Mouse (Mus musculus) liver, embryonic 15.5 days (tissue): ENCODE measurements around the gene Hist2h2bb. TPM values are rescaled to one million over a fixed set of nuclear protein-coding genes. Genes with fewer than 3 reads are reported as not detected.

ENCODE experiments used
- ATAC-seq: fragments of 200-750 bp; cut with Nextera tagmentation; 2 replicates; pipeline ENCODE4 v1.8.0; 2017; ENCODE audit warnings: moderate number of reproducible peaks, mild to moderate bottlenecking, moderate library complexity; ENCODE audit not compliant: insufficient read depth
- H3K27ac ChIP-seq: fragments of 300-500 bp; sonication (generic); replicated peaks from 2 replicates; pipeline ENCODE4 v1.5.1; 2015; ENCODE audit warnings: mild to moderate bottlenecking, inconsistent platforms
- H3K27me3 ChIP-seq: fragments of 300-500 bp; sonication (generic); 2 replicates; pipeline ENCODE4 v1.6.1; 2015; ENCODE audit warnings: mild to moderate bottlenecking, inconsistent platforms
- H3K36me3 ChIP-seq: fragments of 300-500 bp; sonication (generic); replicated peaks from 2 replicates; pipeline ENCODE4 v1.6.1; 2015; ENCODE audit warnings: moderate library complexity, mild to moderate bottlenecking, inconsistent platforms
- H3K4me1 ChIP-seq: fragments of 300-500 bp; sonication (generic); replicated peaks from 2 replicates; pipeline ENCODE4 v1.6.1; 2015; ENCODE audit warnings: inconsistent platforms
- H3K4me2 ChIP-seq: fragments of 300-500 bp; sonication (generic); 2 replicates; pipeline ENCODE4 v1.6.1; 2015; ENCODE audit warnings: moderate library complexity, mild to moderate bottlenecking, inconsistent platforms
- H3K4me3 ChIP-seq: fragments of 300-500 bp; sonication (generic); replicated peaks from 2 replicates; pipeline ENCODE4 v1.5.1; 2015; ENCODE audit warnings: mild to moderate bottlenecking, inconsistent platforms
- H3K9ac ChIP-seq: fragments of 300-500 bp; sonication (generic); 2 replicates; pipeline ENCODE4 v1.6.1; 2015; ENCODE audit warnings: moderate library complexity, mild to moderate bottlenecking, inconsistent platforms
- H3K9me3 ChIP-seq: fragments of 300-500 bp; sonication (generic); replicated peaks from 2 replicates; pipeline ENCODE4 v1.6.1; 2016; ENCODE audit warnings: inconsistent platforms
- WGBS: fragments of 180-500 bp; shearing (Covaris S2); methylation state at CpG from one replicate; pipeline ENCODE4 v1.1.7; 2015; ENCODE audit warnings: mixed read lengths; ENCODE audit not compliant: insufficient replicate concordance; 5-methylcytosine and 5-hydroxymethylcytosine counted together
- polyA plus RNA-seq: library from polyadenylated mRNA; unstranded; fragments of >200 nt; fragmentation: Nextera tagmentation; extraction: Ambion mirVana; gene quantifications from 2 replicates; pipeline ENCODE4 v1.2.1, GENCODE M21; 2015

The Hist2h2bb gene
- polyA plus RNA-seq, 1 experiment from 2014 or later, result 24.6 TPM

DNA sequence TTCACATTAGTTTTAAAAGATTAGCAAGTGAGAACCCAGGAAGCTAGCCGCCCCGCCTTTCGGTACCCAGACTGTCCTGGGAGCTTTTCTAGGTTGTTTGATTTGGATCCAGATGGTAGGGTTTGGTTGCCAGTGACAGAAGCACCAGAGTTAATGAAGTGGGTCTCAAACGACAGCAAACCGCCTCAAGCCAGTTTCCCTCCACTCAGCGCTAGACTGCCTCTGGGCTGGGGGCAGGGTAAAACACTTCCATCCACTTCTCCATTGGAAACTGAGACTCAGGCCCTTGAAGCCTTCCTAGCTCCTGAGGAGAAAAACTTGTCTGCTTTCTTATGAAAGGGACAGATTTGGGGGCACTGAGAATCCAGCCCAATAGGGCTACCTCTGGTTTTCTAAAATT lies 23.1 kb downstream of the Hist2h2bb start:
- ATAC-seq, result no peak
- no peak overlapping the region for H3K4me2 ChIP-seq
- H3K4me1 ChIP-seq, result no peaks in the 10 kb centered on the region
- H3K9ac ChIP-seq, result no peak overlapping the region
- H3K4me3 ChIP-seq, result no peak overlapping the region; the same call in 1 of the 2 replicates
- H3K27ac ChIP-seq, result no peak overlapping the region; the same call in 1 of the 2 replicates
- H3K9me3 ChIP-seq, result no peaks in the 10 kb centered on the region
- H3K36me3 ChIP-seq, result no peaks in the 10 kb centered on the region
- 53% methylated on average over 6 of the region's 6 CpGs for WGBS
- H3K27me3 ChIP-seq, result peaks cover 7% of the 10 kb centered on the region; the same call in 1 of the 2 replicates

DNA sequence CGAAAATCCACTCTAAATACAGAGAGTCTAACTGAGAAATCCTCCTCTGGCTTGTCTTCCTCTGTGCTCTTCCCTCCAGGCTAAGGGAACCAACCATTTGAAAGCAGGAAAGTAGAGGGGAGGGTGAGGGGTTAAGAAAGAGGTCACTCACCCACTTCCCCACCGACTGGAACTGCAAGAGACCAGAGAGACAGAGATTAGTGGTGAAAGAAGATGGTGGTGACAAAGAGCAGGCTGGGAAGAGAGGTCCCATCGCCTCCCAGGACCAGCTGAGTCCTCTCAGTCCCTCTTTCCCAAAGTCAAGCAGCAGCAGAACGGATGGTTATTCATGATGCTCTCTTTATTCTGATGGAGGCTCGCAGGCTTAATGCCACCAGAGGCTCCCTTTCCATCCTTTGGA lies 23.8 kb downstream of the Hist2h2bb start:
- no peaks in the 10 kb centered on the region for H3K36me3 ChIP-seq
- no peak overlapping the region for H3K9ac ChIP-seq
- ATAC-seq, result no peak
- peaks cover 7% of the 10 kb centered on the region; the same call in 1 of the 2 replicates for H3K27me3 ChIP-seq
- H3K4me3 ChIP-seq, result no peak overlapping the region; the same call in 1 of the 2 replicates
- H3K9me3 ChIP-seq, result no peaks in the 10 kb centered on the region
- H3K27ac ChIP-seq, result peak overlapping the region; percentile 22; the same call in 1 of the 2 replicates
- 20% methylated on average over 5 of the region's 5 CpGs for WGBS
- peak overlapping the region; percentile 6; the same call in 1 of the 2 replicates for H3K4me2 ChIP-seq
- H3K4me1 ChIP-seq, result no peaks in the 10 kb centered on the region

DNA sequence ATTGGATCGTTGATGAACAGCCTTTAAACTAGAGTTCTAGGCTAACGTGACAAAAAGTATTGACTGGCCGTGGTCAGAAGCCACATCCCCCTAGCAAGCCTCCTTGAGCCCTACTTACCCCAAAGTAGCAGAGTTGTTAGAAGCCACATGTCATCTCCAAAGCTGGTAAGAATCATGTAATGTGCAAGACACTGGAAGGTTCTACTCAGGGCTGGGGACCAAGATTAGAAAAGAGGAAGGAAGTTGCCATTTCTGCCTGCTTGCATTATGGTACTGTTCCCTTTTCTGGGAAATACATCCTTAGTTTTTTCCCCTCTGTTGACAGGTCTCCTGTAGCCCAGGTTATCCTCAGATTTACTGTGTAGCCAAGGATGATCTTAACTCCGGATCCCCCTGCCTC lies 24.2 kb downstream of the Hist2h2bb start, which contains the start of gene Fcgr1:
Gene Fcgr1, minus strand, starts transcription at position 183 of the 400 bp plus-strand sequence.
- no peaks in the 10 kb centered on the region for H3K9me3 ChIP-seq
- H3K27ac ChIP-seq, result peak within 1 kb of the TSS; percentile 22; the same call in 1 of the 2 replicates
- 19% methylated on average over 4 of the region's 4 CpGs for WGBS
- peaks cover 9% of the 10 kb centered on the region; the same call in 1 of the 2 replicates for H3K27me3 ChIP-seq
- ATAC-seq, result no peak
- H3K4me1 ChIP-seq, result no peaks in the 10 kb centered on the region
- no peak within 1 kb of the TSS; the same call in 1 of the 2 replicates for H3K4me3 ChIP-seq
- no peak within 1 kb of the TSS for H3K9ac ChIP-seq
- peak within 1 kb of the TSS; percentile 6; the same call in 1 of the 2 replicates for H3K4me2 ChIP-seq
- H3K36me3 ChIP-seq, result no peaks in the 10 kb centered on the region

DNA sequence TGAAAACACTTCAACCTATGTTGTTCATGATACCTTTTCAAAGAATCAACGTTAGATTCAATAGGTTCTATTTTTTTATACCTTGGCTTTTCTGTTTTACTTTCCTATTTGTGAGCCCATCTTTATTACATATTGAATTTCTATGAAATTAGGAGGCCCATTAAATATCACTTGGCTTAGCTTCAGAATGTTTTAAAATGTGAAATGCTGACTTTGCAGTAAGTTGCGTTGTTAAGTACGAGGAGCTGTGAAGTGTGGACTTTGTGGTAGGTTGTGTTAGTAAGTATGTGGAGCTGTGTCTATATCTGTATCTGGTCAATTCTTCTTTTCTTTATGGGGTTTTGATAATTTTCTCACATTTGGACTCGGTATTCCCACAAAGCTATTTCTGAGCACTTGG lies 28.8 kb downstream of the Hist2h2bb start:
- Histone ChIP-seq H3K9ac (no peak overlapping the region), H3K36me3 (no peaks in the 10 kb centered on the region), H3K27me3 (peaks cover 31% of the 10 kb centered on the region), H3K9me3 (no peaks in the 10 kb centered on the region), H3K4me2 (no peak overlapping the region), H3K27ac (no peak overlapping the region), H3K4me1 (no peaks in the 10 kb centered on the region), H3K4me3 (no peak overlapping the region)
- ATAC-seq, result no peak
- WGBS, result 67% methylated on average over 4 of the region's 4 CpGs

DNA sequence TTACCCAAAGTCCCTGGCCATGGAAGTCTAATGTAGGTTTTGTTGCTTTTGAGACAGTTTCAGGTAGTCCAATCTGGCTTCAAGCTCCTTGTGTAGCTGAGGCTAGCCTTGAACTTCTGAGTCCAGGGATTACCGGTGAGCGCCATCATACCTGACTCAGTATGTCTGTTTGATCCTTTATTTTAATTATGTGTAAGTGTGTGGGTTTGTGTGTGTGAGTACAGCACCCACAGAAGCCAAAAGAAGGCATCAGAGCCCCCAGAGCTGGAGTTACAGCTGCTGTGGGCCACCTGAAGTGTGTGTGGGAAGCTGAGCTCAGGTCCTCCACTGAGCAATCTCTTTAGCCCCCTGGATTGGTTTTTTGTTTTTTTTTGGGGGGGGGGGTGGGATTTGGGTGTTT lies 30.0 kb downstream of the Hist2h2bb start:
- Histone ChIP-seq H3K4me1 (peaks cover 4% of the 10 kb centered on the region; the same call in 1 of the 2 replicates), H3K9me3 (no peaks in the 10 kb centered on the region), H3K9ac (no peak overlapping the region), H3K4me2 (no peak overlapping the region), H3K27ac (no peak overlapping the region), H3K36me3 (no peaks in the 10 kb centered on the region), H3K27me3 (peaks cover 32% of the 10 kb centered on the region), H3K4me3 (no peak overlapping the region)
- 74% methylated on average over 2 of the region's 2 CpGs for WGBS
- ATAC-seq, result no peak

DNA sequence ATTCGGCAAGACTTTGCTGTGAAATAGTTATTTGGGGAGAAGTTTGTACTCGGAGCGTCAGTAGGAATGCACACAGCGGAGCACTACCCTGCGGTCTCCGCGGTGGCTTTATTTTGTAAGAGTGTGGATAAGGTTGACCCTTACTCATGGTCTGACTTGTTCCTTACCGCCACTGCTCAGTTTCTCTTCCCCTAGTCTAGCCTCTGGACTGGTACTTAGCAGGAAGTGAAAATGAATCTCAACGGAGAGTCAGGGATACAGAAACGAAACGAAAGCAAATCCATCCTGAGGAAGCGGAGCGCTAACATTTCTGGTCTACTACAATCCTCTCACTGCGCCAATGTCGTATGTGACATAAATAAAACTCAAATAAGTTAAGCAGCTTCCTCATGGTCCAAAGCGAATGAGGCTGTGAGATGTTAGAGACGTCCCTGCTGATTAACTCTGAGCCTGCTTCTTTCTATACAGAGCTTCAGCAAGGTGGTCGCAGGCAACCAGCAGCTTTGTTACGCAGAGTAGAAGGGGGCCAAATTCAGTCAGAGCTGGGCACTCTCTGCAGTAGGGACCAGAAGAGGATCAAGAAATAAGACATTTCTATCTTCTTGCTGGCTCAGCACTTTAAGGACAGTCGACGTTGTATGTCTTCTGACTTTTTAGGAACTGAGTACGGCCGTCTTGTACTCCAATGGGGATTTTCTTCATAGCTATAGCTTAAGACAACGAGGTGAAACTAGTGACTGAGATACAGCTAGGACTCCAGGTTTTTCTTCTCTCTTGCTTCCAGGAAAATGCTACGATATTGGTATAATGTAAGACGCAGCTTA lies 31.4 kb downstream of the Hist2h2bb start:
- H3K9me3 ChIP-seq, result no peaks in the 10 kb centered on the region
- 0 out of 2 replicates have a peak, but pooled peaks have one; percentile 12 for ATAC-seq
- peak overlapping the region; percentile 13 for H3K4me3 ChIP-seq
- peaks cover 37% of the 10 kb centered on the region for H3K27me3 ChIP-seq
- no peak overlapping the region for H3K27ac ChIP-seq
- no peaks in the 10 kb centered on the region for H3K36me3 ChIP-seq
- WGBS, result 54% methylated on average over 26 of the region's 26 CpGs
- no peak overlapping the region for H3K9ac ChIP-seq
- H3K4me2 ChIP-seq, result peak overlapping the region; percentile 42
- peaks cover 5% of the 10 kb centered on the region; the same call in 1 of the 2 replicates for H3K4me1 ChIP-seq

DNA sequence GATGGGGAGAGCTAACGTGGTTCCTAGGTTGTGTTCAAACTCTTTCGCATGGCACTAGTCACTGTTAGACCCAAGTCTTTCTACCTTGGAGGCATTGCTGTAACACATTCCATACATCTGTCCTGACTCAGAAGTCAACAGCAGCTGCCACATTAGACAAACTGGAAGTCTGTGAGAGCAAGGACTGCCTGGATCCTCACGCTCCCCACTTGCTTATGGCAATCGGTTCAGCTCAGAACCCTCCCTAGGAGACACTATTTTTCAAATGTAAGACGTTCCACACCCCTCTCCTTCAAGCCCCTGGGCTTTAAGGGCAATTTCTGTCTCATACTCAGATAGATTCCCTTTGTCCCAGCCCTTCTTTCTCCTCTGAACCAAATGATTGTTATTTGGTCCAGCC lies 32.5 kb downstream of the Hist2h2bb start:
- no peaks in the 10 kb centered on the region for H3K9me3 ChIP-seq
- no peak overlapping the region for H3K4me3 ChIP-seq
- H3K4me2 ChIP-seq, result no peak overlapping the region
- WGBS, result 73% methylated on average over 5 of the region's 5 CpGs
- no peak overlapping the region for H3K9ac ChIP-seq
- H3K4me1 ChIP-seq, result peaks cover 5% of the 10 kb centered on the region; the same call in 1 of the 2 replicates
- peaks cover 38% of the 10 kb centered on the region for H3K27me3 ChIP-seq
- H3K36me3 ChIP-seq, result no peaks in the 10 kb centered on the region
- no peak overlapping the region for H3K27ac ChIP-seq
- no peak for ATAC-seq

- peaks cover 33% of the 10 kb centered on the region; the same call in 1 of the 2 replicates for H3K27me3 ChIP-seq
These were observed 37.0 kb downstream of the Hist2h2bb start for GRCm38 (mm10) chr3:96306506-96306905.

DNA sequence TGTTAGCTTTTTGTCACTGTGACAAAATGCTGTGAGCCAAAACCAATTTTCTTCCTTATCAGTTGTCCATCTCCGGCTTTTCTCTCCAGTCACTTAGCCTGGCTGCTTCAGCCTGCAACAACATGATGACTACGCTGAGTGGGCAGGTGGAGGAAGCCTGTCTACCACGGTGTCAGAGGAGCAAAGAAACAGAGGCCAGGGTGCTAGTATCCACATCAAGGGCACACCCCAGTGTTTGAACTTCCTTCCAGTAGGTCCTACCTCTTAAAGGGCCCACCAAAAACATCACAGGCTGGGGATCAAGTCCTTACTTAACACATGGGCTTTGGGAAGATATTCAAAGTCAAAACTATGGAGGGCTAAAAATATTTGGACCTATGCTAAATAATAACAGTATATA lies 39.9 kb downstream of the Hist2h2bb start:
- Histone ChIP-seq H3K9ac (no peak overlapping the region), H3K9me3 (no peaks in the 10 kb centered on the region), H3K4me2 (no peak overlapping the region), H3K4me3 (no peak overlapping the region), H3K36me3 (no peaks in the 10 kb centered on the region), H3K27ac (no peak overlapping the region), H3K27me3 (peaks cover 21% of the 10 kb centered on the region), H3K4me1 (peaks cover 3% of the 10 kb centered on the region; the same call in 1 of the 2 replicates)
- WGBS, result 37% methylated on average over 3 of the region's 3 CpGs
- ATAC-seq, result no peak

More at GRCm38 (mm10) chr3:96306506-96306905, 37.0 kb downstream of the Hist2h2bb start:
- no peak overlapping the region for H3K4me3 ChIP-seq
- 50% methylated on average over 9 of the region's 9 CpGs for WGBS
- ATAC-seq, result no peak
- H3K9ac ChIP-seq, result no peak overlapping the region
- no peaks in the 10 kb centered on the region for H3K36me3 ChIP-seq
- no peak overlapping the region for H3K4me2 ChIP-seq
- no peaks in the 10 kb centered on the region for H3K9me3 ChIP-seq
- H3K27ac ChIP-seq, result no peak overlapping the region
- H3K4me1 ChIP-seq, result peaks cover 5% of the 10 kb centered on the region; the same call in 1 of the 2 replicates

GRCm38 (mm10) chr3:96312341-96313098 lies 43.0 kb downstream of the Hist2h2bb start:
- Histone ChIP-seq H3K9ac (no peak overlapping the region), H3K4me3 (no peak overlapping the region), H3K27ac (no peak overlapping the region), H3K9me3 (no peaks in the 10 kb centered on the region), H3K36me3 (no peaks in the 10 kb centered on the region), H3K27me3 (peaks cover 9% of the 10 kb centered on the region), H3K4me2 (no peak overlapping the region), H3K4me1 (no peaks in the 10 kb centered on the region)
- no peak for ATAC-seq
- WGBS, result 51% methylated on average over 8 of the region's 8 CpGs
